Mouse (Mus musculus) granulocyte monocyte progenitor cell, adult 5-6 weeks (primary cell): ENCODE results near the gene Gm266. TPM values are rescaled to one million over a fixed set of nuclear protein-coding genes. Genes with fewer than 3 reads are reported as not detected.
A peak's percentile ranks its signal among the peaks of the same experiment; 100 is the strongest.
"Not testable (repeated sequence)": the region's sequence is repeated elsewhere in the genome, so short reads cannot be mapped to it uniquely, and the experiment has no call there.

Experiments
- ATAC-seq: replicated peaks from 2 replicates; pipeline ENCODE4 v1.8.0; 2016; ENCODE audit warnings: mild to moderate bottlenecking, moderate TSS enrichment, inconsistent platforms; ENCODE audit not compliant: poor library complexity, severe bottlenecking
- total RNA-seq, 2 experiments: library from RNA; stranded (forward) in 1 of 2; stranded (reverse) in 1 of 2; fragments of 200-712, 200-1000 nt in 1 of 2; fragments of >200 nt in 1 of 2; fragmentation: Nextera tagmentation in 1 of 2; gene quantifications; 2 replicates each; pipeline ENCODE4 v1.2.3; 2014 to 2017

Gm266 gene
- total RNA-seq (2014; fragmentation: Nextera tagmentation) (not detected in 2 replicates), total RNA-seq (2017) (not detected in 2 replicates)

DNA sequence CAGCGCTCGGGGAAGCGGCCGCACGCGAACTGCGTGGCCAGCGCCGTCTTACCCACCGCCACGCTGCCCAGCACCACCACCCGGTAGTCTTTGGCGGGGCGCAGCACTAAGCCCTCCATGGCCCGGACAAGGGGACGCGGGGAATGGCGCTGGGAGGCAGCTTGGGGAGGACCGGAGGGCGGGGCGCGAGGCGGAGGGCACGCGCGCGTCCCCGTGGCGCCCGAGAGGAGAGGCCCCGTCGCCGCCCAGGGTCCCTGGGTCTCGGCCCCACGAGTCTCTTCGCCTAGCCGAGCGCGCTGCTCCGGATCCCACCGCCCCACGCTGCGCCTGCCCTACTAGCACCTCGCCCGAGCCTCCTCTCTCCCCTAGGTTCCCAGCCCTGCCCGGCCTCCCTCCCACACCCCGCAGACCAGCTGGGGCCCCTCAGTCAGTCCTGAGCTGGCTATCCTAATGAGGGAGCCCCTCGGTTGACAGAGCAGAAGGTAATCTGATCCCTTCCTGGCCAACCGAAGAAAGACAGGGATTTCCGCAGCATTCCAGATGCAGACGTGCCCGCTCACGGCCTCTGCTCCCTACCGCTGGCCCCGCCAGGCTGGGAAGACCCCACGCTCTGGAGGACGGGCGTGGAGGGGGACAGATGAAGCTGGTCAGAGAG lies at the start of gene Gm266:
TSS of gene Gm266 (minus strand) at position 172 of the 655 bp plus-strand sequence.
- ATAC-seq = peak; percentile 15; the same call in 1 of the 2 replicates

DNA sequence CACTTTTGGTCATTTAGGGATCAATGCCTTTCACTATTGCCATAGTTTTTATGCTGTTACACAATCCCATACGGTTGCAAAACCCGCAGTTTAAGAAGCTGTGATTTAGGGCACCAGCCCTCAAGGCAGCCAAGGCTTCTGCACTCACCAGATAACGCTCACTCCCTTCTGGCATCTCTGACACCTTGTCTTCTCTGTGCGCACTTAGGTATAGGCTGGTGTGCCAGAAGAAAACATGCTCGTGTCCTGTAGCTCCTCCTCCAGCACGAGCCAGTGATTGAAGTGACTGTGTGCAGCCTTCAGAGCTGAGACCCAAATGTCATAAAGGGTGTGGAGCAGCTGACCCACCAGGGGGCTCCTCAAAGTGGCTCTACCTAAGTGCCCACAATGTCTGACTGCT lies 49.7 kb upstream of the Gm266 start:
- peak; percentile 15 for ATAC-seq

DNA sequence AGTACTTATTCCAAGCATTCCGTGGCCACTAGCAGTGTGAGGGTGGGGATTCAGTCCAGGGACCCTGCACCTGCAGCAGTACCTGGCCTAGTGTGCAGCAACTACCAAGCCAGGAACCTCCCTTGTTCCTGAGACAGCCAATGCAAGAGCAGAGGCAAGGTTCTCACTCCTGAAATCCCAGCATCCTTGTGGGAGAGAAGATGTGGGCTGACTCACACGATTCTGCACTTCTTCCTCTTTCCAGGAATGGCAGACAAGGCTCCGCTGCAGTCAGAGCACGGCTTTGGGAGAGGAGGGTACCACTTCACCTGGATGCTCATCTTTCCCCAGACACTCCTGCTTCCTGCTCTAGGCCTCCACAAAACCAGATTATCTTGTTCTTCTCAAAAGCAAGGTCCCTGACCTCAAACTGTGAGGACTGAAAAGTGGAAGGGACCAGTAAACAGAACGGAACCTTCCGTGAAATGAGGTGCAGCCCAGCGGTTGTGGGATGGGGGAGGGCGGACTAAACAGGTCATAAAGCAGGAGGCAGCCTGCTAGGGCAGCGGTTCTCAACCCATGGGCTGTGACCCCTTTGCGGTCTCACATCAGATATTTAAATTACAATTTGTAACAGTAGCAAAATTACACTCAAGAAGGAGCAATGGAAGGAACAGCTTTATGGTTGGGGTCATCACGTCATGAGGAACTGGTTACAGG lies 47.6 kb upstream of the Gm266 start:
- ATAC-seq = no peak

DNA sequence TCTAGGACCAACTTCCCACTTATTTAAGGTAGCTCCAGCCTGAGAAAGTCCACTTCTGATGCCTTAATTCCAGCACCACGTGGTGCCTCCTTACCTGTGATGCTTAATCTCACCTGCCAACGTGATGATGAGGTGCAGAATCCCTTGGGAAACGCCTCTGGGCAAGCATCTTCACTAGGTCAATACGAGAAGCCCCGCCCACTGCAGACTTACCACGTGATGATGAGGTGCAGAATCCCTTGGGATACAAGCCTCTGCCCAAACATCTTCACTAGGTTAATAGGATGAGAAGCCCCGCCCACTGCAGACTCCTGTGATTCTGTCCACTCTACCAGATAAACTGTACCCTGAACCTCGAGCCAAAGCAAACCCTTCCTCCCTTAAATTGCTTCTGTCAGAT lies 43.6 kb upstream of the Gm266 start:
- no peak for ATAC-seq

DNA sequence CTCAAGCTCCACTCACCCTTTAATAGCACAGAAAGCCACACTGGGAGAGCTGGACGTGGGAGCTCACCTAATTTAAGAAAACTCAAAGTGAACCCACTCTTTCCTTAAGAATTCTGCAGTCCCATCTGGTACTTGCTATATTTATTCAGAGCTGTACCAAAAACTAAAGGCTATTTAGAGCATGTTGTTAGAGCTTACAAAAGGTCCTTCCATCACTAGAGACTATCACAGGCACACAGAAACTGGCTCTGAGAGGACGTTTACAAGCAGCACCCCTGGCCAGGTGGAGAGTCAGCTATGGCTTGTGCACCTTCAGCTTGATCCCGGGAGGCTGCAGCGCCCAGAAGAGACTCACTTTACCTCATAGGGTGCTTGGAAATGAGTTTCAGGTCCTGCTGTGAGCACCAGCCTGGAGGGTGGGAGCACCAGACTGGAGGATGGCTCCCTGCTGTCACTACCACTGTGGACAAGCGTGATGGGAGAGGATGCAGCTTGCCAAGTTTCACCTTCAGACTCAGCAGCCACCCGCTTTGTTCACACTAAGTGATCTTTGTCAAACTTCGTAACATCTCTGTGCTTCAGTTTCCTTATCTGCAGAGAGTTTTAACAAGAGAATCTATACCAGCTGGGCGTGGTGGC lies 42.1 kb upstream of the Gm266 start:
- no peak for ATAC-seq

DNA sequence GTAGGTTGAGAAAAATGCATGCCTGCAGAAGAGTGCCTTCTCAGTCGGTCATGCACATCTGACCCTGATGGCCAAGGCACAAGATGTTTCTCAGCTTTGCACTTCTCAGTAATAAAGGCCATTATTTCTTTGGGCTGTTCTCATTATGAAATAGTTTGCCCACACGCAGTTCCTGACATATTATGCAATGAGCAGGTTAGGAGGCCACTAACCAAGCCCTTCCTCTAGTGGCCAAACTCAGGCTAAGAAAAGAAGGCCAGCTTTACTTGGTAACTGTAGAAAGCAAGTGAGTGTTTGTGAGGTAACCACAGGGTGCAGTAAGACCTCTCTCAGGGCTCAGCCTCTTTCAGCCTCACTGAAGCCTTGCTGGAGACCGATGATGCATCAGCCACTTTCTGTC lies 39.3 kb upstream of the Gm266 start:
- peak; percentile 95 for ATAC-seq

DNA sequence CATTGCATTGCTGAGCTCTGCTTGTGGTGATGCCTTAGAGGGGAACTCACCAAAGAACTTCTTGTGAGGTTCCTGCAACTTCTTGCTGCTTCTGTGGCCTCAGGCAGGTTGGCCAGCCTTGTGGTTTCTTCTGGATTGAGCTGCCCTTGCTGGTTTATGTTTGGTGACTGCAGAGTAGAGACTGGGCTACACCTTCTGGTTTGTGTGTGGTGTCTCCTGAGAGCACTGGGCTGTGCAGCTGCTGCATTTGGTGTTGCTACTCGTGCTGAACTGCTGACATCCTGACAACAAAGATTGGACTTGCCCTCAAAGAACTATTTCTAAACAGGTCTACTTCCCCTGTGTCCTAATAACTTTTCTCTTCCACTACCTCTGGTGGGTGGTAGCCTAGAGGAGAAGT lies 38.8 kb upstream of the Gm266 start:
- peak; percentile 60 for ATAC-seq

DNA sequence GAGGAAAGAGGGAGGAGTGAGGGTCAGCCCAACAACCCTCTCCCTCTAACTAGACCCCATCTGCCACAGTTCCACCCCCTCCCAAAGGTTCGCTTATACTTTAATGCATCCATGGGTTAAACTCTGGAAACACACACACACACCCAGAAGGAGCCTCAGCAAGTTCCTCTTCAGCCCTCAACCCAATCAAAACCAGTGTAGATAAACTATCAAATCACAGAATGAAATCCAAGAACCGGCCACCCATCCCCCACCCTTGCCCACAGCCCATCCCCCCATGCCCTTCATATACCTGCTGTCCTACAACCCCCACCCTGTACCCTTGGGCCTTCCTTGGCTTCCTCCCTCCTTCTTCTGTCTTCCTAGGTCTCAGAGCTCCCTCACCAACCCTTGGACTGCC lies 35.4 kb upstream of the Gm266 start:
- no peak for ATAC-seq

DNA sequence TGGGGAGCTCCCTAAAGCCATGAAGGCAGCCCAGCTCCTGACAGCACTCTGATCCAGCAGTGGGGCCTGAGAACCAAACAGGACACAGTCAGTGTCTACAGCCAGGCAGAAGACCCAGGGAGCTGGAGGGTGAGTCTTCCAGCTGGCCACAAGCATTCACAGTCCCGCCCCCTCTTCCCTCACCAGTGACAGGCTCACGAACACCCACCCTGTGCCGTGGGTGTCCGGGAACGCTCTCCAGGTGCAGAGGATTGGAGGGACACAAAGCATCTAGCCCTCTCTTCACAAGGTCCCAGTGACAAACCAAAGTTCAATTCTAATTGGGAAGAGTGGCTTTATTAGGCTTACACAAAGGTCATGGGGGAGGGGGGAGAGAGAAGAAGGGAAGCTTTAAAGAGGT lies 34.2 kb upstream of the Gm266 start:
- ATAC-seq = no peak

DNA sequence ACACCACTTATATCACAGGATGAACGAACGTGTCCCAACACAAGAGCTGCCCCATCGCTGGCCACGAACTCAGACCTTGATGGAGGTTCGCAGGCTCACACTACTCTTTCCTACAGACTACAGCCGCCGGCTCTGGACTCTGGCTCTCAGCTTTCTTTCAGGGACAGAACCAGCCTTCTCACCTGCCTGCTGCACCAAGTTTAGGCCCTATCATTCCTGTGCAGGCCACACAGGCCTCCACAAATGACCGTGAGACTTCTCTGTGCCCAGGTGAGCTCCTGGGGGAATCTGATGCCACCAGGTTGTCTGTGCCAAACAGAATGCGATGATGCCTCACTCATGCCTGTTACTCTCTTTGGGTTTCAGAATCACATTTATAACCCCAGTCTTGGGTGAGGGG lies 32.8 kb upstream of the Gm266 start:
- no peak for ATAC-seq

DNA sequence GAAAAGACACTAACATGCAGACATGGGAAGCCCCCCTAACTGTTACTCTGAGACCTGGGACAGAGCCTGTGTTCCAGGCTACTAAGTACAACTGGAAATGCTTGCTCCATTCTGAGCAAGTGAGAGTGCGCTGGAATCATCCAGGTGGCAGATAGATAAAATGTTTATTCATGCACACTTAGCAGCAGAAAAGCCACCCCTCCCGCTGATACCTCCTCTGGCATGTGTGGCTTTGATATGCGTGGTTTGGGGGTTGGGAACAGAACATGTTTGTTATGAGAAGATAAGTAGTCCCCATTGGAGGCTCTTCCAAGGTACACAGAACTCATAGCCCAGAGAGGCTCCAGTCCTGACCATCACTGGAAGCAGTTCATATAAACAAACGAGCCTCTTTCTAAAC lies 32.3 kb upstream of the Gm266 start:
- ATAC-seq = no peak

DNA sequence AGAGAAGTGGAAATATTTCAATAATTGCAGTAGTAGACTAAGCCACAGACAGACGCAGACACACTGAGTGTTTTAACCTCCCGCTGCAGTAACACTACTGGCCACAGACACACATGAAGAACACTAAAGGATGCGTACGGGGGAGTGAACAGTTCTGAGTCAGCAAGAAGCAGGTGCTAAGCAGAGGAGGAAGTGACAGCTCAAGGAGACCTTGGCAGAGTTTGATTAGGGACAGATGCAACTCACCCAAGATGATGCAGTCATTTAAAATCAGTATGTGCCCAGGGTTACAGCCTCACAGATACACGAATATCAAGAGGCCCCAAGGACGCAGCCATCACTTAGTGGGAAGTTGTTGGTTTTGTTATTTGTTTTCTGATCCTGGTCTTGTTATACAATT lies 31.2 kb upstream of the Gm266 start:
- peak; percentile 79 for ATAC-seq

DNA sequence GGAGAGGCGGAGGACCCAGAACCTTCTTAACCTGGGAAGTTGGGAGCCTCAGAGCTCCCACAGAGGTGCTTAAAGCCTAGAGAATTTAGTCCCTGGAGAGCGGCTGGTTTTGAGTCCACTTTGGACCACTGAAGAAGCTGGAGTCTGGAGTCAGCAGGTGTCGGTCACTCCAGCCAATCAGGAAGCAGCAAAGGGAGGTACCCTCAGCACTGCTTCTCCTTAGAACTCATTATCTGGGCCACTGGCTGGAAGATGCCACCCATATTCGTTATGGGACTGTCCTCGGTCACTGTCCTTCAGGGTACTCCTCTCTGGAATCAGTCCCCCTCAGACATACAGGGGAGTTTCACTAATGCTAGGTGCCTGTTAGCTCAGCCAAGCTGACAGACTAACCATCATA lies 30.3 kb upstream of the Gm266 start:
- ATAC-seq = no peak

DNA sequence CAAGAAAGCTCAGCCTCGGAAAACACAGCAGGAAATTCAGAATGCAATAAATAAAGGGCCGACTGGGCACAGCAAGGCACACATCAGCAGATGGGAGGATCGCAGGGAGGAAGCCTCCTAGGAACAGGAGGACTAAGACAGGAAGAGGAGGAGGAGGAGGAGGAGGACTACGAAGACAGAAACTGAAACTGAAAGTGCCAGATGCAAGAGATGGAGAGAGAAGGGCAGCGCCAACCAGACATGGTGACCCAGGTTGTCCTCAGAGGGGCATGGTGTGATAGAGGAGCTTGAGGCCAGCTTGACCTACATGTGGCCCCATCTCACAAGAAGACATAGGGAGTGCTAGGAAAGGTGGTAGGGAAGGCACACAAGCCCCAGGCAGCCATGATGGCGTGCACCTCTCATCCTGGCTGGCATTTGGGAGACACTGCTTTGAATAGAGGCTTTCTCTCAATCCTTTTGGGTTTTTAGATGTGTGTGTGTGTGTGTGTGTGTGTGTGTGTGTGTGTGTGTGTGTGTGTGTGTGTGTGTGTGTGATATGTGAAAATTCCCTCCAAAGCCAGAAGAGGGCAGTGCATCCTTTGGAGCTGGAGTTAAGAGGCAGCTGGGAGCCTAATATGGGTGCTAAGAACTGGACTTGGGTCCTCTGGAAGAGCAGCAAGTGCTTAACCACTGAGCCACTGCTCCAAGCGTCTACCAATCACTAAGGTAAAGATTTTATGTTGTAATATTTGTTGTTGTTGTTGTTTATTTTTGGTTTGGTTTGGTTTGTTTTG lies 29.4 kb upstream of the Gm266 start:
- ATAC-seq = 0 out of 2 replicates have a peak, but pooled peaks have one; percentile 24

DNA sequence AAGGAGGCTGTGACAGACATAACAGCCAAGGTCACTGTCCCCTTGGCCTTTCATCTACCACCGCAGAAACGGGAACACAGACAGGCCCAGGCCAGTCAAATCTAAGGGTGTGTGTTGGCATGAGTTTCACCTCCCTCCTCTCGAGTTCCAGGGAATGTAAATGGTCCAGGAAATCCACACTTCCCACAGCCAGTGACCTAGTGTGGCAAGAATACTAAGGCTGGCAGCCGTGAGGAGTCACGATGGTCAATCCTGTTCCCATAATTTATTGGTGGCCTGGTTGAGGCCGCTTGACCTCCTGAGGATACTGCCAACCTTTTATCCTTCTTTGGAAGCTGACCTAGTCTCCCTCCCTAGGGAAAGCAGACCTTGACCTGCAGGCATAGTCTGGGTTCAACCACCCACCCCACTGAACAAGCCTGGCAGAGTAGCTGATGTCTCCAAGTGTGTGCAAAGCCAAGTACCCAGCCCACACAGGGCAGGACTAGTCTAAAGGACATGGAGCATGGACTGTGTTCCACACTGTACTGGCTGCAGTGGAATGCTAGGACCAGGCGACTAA lies 28.7 kb upstream of the Gm266 start:
- no peak for ATAC-seq

DNA sequence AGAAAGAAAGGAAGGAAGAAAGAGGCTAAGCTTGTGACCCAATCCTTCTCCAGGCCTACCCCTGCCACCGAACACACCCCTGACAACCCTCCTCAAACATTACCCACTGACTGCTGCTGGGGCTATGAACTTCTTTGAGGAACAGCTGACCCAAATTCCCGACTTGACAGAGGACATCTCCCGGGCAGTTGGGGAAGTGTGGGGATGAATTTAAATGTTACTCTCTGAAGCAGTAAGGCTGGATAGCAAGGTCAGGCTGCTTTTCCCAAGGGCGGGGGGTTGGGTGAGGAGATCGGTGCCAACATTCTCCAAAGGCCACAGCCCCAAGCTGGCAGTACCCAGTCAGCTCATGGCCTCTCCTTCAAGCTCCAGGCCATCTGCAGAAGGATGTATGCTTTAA lies 28.1 kb upstream of the Gm266 start:
- ATAC-seq = no peak

DNA sequence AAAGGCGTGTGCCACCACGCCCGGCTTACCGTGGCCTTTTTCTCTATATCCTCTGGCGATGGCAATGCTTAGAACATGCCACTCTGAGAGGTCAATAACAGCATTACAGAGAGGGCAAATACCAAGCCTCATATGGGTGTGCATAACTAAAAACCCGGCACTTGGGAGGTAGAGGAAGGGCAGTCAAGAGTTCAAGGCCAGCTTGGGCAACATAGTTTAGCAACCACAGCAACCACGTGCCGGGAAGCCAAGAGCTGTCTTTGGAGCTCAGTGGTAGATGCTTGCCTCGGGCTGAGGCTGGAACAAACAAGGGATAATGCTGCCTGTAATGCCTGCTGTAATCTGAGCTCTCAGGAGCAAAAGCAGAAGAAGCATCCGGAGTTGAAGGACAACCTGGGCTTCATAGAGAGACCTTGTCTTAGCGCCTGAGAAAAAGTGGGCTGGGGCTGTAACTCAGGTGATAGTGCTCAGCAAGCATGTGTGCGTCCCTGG lies 27.0 kb upstream of the Gm266 start:
- ATAC-seq = no peak

DNA sequence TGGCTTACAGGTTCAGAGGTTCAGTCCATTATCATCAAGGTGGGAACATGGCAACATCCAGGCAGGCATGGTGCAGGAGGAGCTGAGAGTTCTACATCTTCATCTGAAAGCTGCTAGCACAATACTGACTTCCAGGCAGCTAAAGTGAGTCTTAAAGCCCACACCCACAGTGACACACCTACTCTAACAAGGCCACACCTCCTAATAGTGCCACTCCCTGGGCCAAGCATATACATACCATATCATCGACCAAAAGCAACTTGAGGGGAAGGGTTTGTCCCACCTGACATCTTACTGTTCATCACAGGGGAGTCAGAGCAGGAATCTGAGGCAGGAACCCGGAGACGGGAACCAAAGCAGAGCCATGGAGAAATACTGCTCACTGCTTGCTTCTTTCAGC lies 22.8 kb upstream of the Gm266 start:
- ATAC-seq = not testable (repeated sequence)

DNA sequence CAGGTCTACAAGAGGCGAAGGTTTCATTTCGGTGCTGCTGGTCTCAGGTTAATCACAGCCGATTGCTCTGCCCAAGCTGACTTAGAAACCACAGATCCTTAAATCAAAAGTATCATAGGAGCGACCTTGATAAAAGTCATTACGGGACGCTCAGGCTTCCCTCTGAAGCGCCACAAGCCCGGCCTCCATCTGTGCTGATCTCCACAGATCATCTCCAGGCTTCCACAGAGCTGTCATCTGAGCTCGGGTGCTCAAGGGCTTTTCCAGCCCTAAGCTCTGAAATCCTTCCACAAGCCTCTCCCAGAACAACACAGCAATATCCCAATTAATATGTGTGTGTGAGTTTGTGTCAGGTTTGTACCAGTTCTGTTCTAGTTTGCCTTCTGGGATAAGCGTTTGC lies 22.3 kb upstream of the Gm266 start:
- no peak for ATAC-seq

DNA sequence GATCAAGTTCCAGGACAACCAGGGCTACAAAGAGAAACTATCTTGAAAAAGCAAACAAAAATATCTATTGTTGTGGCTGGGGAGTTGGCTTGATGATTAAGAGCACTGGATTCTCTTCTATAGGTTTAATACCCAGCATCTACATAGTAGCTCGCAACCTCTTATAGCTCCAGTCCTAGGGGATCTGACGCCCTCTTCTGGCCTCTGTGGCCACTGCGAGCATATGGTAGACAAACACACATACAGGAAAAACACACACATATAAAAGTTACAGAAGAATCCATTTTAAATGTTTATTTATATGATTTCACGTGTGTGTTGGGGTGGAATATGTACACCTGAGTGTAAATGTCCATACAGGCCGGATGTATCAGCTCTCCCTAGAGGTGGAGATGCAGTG lies 21.4 kb upstream of the Gm266 start:
- ATAC-seq = no peak
